Mouse (Mus musculus): ENCODE measurements around the gene Gm20716.

Gm20716 gene

GRCm38 (mm10) chr2:168223326-168223725, 6.8 kb downstream of the Gm20716 start:
- peak; percentile 76 for DNase-seq

- no peak for DNase-seq
Measured at GRCm38 (mm10) chr2:168213788-168214397, 16.3 kb downstream of the Gm20716 start.

- no peak for DNase-seq
Measured at GRCm38 (mm10) chr2:168207883-168208282, 22.3 kb downstream of the Gm20716 start.

GRCm38 (mm10) chr2:168206725-168207644, 23.2 kb downstream of the Gm20716 start, which contains the start of gene Adnp:
TSS of gene Adnp (minus strand) at chr2:168207112.
- peak; percentile 100 for DNase-seq

- peak; percentile 92 for DNase-seq
Measured at GRCm38 (mm10) chr2:168205681-168206631, 24.2 kb downstream of the Gm20716 start.

GRCm38 (mm10) chr2:168205265-168205664, 24.9 kb downstream of the Gm20716 start:
- peak; percentile 98 for DNase-seq

GRCm38 (mm10) chr2:168204476-168204999, 25.6 kb downstream of the Gm20716 start:
- peak; percentile 79 for DNase-seq

GRCm38 (mm10) chr2:168200014-168200691, 30.0 kb downstream of the Gm20716 start:
- DNase-seq = no peak

- no peak for DNase-seq
Measured at GRCm38 (mm10) chr2:168199476-168199875, 30.7 kb downstream of the Gm20716 start.

GRCm38 (mm10) chr2:168198421-168198820, 31.7 kb downstream of the Gm20716 start:
- DNase-seq = no peak

- no peak for DNase-seq
Measured at GRCm38 (mm10) chr2:168195721-168196120, 34.4 kb downstream of the Gm20716 start.

GRCm38 (mm10) chr2:168193685-168194084, 36.5 kb downstream of the Gm20716 start:
- no peak for DNase-seq

- DNase-seq = no peak
Measured at GRCm38 (mm10) chr2:168191856-168192255, 38.3 kb downstream of the Gm20716 start.

GRCm38 (mm10) chr2:168175946-168176345, 54.2 kb downstream of the Gm20716 start:
- DNase-seq = no peak

- peak; percentile 99 for DNase-seq
Measured at GRCm38 (mm10) chr2:168170167-168170685, 59.9 kb downstream of the Gm20716 start.

GRCm38 (mm10) chr2:168169800-168170113, 60.4 kb downstream of the Gm20716 start:
- no peak for DNase-seq

- DNase-seq = no peak
Measured at GRCm38 (mm10) chr2:168168892-168169799, 61.0 kb downstream of the Gm20716 start.

- no peak for DNase-seq
Measured at GRCm38 (mm10) chr2:168167781-168168180, 62.4 kb downstream of the Gm20716 start.

GRCm38 (mm10) chr2:168166750-168167460, 63.3 kb downstream of the Gm20716 start:
- DNase-seq = no peak

GRCm38 (mm10) chr2:168161978-168162377, 68.2 kb downstream of the Gm20716 start:
- no peak for DNase-seq

Measured in heart, adult 11 months (tissue).